Mouse (Mus musculus): ENCODE results near the gene Coq5.

DNA sequence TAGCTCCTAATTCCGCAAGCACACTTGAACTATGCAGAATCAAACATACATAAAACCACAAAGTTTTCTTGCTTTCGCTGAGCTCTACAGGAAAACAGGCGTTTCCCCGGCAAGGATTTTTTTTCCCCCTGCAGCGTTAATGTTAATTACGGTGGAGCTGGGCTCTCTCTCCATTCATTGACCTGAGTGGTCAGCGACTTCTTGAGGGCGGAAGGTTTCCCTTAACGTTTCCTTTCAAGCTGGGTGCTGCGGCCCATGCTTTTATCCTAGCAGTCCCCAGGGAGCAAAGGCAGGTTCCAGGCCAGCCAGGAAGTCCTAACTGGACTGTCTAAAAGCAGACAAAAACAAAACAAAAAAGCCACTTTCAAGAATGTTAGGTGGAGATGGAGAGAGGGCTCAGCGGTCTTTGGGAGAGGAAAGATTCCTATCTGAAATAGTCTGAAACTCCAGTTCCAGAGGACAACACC lies 40.7 kb upstream of the Coq5 start:
- TF ChIP-seq SIN3A (IDR thresholded peaks at IDR 0.05; ENCODE audit: low read length) (no peak), CTCF (conservative IDR thresholded peaks at IDR 0.05 in 1 of 2, IDR thresholded peaks at IDR 0.05 in 1 of 2; ENCODE audit: low read depth in 2 of 2, low read length in 2 of 2) (no peak), POLR2A (IDR thresholded peaks at IDR 0.05; ENCODE audit: low read depth, low read length) (no peak; the same call in 1 of the 2 replicates), POLR2AphosphoS2 (IDR thresholded peaks at IDR 0.05; ENCODE audit: low read depth, low read length) (no peak), NRF1 (IDR thresholded peaks at IDR 0.05; ENCODE audit: low read depth, low read length) (no peak)

Measured in CH12.LX (cell line).